Mouse (Mus musculus) E14TG2a.4 (cell line): Measurements from ENCODE around the gene Cops7a.

ENCODE experiments used
- CTCF ChIP-seq: conservative IDR thresholded peaks from 2 replicates; pipeline ENCODE4 v1.5.1; 2014; ENCODE audit warnings: low read length
- NANOG ChIP-seq: IDR thresholded peaks from 2 replicates; pipeline ENCODE4 v1.6.1; 2014; ENCODE audit warnings: borderline replicate concordance, low read length, mixed read lengths

- TF ChIP-seq CTCF (no peak), NANOG (no peak)
Measured at GRCm38 (mm10) chr6:124911533-124912218, 53.7 kb downstream of the Cops7a start, which contains the start of gene Lag3.
